In genomic region chr15:97696616-97697015, GRCm38 (mm10) we compare ENCODE assay signal across 17 mouse cellular contexts. TPM values are rescaled to one million over a fixed set of nuclear protein-coding genes. Genes with fewer than 3 reads are reported as not detected.
"Had no signal": no experiment of that assay in that cellular context is flagged by ENCODE, and none has a peak within 500 bp of the region (broad histone marks: within the 10 kb centered on the region; RNA-seq: fewer than 3 reads in every experiment).

No protein-coding gene starts in this region.

- H3K4me3 ChIP-seq: lung, embryonic 15.5 days; megakaryocyte, embryonic 14.5 days; midbrain, embryonic 13.5 days; midbrain, embryonic 15.5 days; neural tube, embryonic 12.5 days had no signal

- DNase-seq: liver, postnatal 0 days; lung, adult 2 months; lung, postnatal 14 days; lung, postnatal 36 days; right cerebral cortex, postnatal 14 days; thymus, adult 2 months; thymus, postnatal 25 days; thymus, postnatal 4 days had no signal

- ATAC-seq: liver, postnatal 0 days; lung, postnatal 0 days; midbrain, embryonic 13.5 days; midbrain, embryonic 15.5 days had no signal

- H3K4me2 ChIP-seq: lung, embryonic 15.5 days; midbrain, embryonic 11.5 days; midbrain, embryonic 13.5 days; midbrain, embryonic 15.5 days; neural tube, embryonic 12.5 days had no signal

- H3K27me3 ChIP-seq: lung, embryonic 15.5 days; megakaryocyte, embryonic 14.5 days; midbrain, embryonic 13.5 days; midbrain, embryonic 15.5 days; neural tube, embryonic 12.5 days had no signal

- H3K27ac ChIP-seq: lung, embryonic 15.5 days; macrophage; midbrain, embryonic 13.5 days; midbrain, embryonic 15.5 days; neural tube, embryonic 12.5 days had no signal

- H3K9me3 ChIP-seq: lung, embryonic 15.5 days; megakaryocyte, embryonic 14.5 days; midbrain, embryonic 13.5 days; midbrain, embryonic 15.5 days; neural tube, embryonic 12.5 days had no signal

- H3K4me1 ChIP-seq: lung, embryonic 15.5 days; megakaryocyte, embryonic 14.5 days; midbrain, embryonic 13.5 days; midbrain, embryonic 15.5 days; neural tube, embryonic 12.5 days had no signal

- H3K9ac ChIP-seq: liver, postnatal 0 days; lung, embryonic 15.5 days; midbrain, embryonic 15.5 days; neural tube, embryonic 12.5 days had no signal

RNA-seq across cellular contexts. Expression of gene Endou, which starts 34.5 kb away (rescaled TPM):
- polyA plus RNA-seq: neural tube, embryonic 14.5 days had no signal
